Mouse (Mus musculus) left cerebral cortex, postnatal 14 days (tissue): ENCODE results near the gene Myh14. TPM values are rescaled to one million over a fixed set of nuclear protein-coding genes. Genes with fewer than 3 reads are reported as not detected.
A peak's percentile ranks its signal among the peaks of the same experiment; 100 is the strongest.

Source experiments
- DNase-seq, 2 experiments: peaks; one replicate each; pipeline ENCODE4 v3.0.0; 2021 to 2022; ENCODE audit warnings: low spot score in 2 of 2, mixed read lengths in 1 of 2
- intact Hi-C: fragments of 180-260 bp; cut with DNase I; formaldehyde crosslinking; loops from one replicate; pipeline ENCODE4 v1.15.1; 2025
- total RNA-seq, 2 experiments: library from RNA; stranded (reverse); gene quantifications; 2 replicates each; pipeline ENCODE4 v1.2.3; 2021

The Myh14 gene
- total RNA-seq, 2 experiments from 2014 or later: 8.8 to 14.5 TPM

DNA sequence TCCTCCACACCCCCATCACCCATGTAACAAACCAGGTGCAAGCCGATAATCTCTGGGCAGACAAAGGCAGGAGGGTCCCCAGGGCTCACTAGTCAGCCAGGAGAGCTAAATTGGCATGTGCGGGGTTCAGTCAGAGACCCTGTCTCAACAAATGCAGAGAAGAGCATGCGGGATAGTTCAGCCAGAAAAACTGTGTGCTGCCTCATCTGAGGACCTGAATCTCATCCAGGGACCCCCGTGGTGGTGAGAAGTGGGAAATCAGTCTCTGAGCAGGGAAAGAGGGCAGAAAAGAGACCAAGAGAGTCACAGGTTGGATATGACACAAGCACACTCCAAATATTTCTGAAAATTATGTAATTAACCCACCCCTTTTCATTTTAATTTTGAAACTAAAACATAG is 5.5 kb upstream of the Myh14 start:
- DNase-seq: no peak
- intact Hi-C loops: no loop called here

DNA sequence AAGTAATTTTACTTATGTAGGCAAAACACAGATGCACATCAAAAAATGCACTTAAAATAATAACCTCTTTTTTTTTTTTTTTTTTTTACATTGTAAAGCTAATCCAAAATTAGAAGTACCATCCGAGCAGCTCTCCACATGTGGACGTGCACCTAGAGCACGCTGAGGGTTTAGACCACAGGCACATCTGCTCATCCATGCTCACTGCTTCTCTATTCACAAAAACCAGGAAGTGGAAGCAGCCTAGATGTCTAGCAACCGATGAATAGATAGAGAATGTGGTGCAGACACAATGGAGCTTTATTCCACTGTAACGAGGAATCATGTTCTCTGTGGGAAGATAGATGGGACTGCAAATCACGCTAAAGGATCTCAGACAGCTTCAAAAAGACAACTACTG is 4.5 kb upstream of the Myh14 start:
- intact Hi-C loops: no loop called here
- no peak for DNase-seq

DNA sequence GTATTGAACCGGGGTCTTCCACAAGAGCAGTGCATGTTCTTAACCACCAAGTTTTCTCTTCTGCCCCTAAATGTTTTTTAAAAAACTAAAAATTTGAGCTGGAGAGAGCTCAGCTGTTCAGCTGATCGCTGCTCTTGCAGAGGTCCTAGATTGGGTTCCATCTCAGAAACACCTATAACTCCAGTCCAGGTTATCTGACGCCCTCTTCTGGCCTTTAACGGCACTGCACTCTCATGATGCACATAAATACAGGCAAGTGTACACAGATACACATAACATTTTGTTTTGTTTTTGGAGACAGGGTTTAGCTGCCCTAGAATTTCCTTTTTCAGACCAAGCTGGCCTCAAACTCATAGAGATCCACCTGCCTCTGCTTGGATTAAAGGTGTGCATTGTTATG is 3.9 kb upstream of the Myh14 start:
- DNase-seq: no peak
- intact Hi-C loops: no loop called here

DNA sequence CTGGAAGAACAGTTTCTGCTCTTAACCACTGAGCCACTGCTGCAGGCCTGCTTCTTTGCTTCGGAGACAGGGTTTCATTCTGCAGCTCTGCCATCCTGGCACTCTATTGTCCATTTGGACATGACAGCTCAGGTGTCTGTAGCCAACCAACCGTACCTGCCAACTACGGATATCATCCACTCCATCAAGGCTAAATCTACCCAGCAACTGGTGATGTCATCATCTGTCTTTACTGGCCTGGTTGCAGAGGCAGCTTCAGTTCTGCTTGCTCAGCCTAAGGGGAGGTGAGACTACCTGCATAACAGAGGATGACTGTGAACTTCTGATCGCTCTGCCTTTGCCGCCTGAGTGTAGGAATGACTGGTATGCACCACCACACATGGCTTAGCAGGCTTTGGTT is 1.6 kb upstream of the Myh14 start:
- intact Hi-C loops: no loop called here
- DNase-seq: peak; percentile 44 to 57

DNA sequence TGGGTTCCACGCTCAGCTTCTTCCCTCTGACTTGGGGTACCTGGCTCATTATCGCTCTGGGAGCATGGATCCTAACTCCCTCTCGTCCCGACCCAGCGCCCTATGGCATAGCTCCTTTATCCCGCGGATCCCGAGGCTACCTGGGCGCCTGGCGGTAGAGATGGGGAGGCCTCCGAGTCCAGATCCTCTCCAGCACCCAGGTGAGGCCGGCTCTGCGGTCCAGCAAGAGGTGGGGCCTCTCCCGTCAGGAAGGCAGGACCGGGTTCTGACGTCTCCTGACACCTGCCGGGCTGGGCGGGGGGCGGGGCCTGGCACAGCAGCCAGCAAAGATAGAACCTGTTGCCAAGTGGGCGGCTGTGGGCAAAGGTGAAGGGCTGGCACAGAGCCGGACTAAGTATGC is 1.5 kb downstream of the Myh14 start:
- intact Hi-C loops: loop anchor here (5.0 kb wide), 1 partner anchor 33 kb away; no protein-coding TSS in a partner anchor
- DNase-seq: no peak

DNA sequence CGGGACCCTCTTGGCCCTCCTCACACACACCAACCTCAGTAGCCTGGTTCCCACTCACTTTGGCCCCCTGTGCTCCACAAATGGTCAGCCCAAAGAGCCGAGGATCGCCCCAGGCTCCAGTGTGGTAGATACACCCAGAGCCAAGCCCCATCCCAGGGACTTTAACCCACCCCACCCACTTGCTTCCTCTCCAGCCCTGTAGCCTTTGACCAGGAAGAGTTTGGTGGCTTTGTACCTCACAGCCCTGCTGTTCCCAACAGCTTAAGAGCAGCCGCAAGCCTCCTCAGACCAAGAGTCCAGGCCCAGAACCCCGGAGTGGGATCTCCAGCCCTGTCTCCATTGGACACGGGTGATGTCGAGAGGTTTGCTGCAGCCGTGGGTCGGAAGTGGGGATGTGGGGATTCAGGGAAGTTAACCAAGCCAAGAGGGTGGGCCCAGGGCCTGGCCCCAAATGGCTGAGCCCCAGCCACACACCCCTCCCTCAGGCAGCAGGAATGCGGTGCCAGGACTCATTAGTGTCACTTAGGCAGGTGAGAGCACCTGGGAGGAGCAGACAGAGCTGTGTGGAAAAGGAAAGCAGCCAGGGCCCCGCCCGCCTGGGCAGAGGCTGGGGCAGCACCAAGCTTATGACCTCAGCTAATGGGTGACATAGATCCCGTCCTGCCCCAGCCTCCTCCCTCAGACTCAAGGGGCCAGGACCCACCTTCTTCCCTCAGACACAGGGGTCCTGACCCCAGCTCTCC is 2.5 kb downstream of the Myh14 start:
- DNase-seq: no peak
- intact Hi-C loops: loop anchor here (5.0 kb wide), 1 partner anchor 34 kb away; no protein-coding TSS in a partner anchor

DNA sequence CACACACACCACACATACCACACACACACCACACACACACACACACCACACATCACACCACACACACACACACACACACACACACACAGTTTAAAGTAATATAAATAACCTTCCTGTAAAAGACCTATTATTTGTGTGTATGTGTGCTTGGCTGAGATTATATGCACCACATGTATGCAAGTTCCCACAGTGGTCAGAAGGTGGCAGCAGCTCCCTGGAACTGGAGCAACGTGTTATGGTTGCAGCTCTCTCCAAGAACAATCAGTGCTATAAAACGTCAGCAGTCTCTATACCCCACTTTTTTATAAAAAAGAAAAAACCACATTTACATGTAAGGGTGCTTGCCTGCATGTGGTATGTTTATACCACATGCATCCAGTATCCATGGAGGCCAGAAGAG is 4.2 kb downstream of the Myh14 start:
- no peak for DNase-seq
- intact Hi-C loops: loop anchor here (5.0 kb wide), 1 partner anchor 36 kb away; no protein-coding TSS in a partner anchor

DNA sequence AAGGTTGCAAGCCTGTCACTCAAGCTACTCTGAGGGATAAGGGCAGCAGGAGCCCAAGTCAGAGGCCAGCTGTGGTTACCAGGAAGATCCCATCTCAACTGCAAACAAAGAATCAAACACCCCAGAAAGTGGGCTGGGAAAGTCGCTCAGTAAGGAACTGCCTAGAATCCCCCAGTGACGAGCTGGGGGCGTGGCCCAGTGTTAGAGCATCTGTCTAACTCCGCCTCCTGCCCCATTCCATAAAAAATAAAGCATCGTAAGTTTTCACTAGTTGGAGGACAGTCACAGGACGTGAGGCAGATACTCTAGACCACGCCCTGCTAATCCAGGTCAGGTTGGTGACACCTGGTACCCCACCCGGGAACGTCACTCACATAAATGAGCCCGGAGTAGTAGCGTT is 5.9 kb downstream of the Myh14 start:
- no peak for DNase-seq
- intact Hi-C loops: loop anchor here (5.0 kb wide), 1 partner anchor 38 kb away; no protein-coding TSS in a partner anchor

DNA sequence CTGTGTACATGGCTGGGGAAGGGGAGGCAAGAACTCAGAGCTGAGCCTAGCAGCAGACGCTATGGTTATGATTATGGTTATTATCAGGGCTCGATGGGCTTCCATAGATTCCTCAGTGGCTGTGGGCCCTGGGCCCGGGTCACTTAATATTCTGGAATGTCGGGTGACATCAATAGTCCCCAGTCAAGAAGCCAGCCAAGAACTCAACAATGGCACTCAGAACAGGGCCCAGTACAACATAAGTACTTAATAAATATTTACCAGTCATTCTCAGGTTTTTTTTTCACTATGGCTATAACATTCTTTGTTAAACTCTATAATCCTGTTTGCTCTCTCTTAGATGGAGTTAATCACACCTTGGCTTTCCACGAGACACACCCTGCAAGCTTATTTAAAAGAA is 7.1 kb downstream of the Myh14 start:
- intact Hi-C loops: no loop called here
- no peak for DNase-seq

DNA sequence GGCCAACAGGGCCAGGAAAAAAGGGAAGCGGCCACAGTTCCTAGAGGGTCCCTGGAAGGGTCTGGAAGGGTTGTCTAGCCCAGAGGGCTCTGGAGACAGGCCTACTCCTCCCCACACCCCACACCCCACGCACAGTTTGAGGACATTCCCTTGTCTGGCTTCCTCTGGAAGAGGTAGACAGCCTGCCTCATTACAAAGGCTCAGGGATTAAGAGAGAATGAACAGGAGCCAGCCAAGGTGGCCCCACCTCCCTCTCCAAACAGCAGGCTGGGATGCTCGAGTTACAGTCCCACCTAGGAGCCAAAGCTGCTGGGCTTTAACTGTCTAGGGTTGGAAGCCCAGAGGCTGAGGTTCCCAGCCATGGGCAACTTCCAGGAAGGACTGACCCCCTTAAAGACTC is 8.1 kb downstream of the Myh14 start:
- DNase-seq: no peak
- intact Hi-C loops: no loop called here

DNA sequence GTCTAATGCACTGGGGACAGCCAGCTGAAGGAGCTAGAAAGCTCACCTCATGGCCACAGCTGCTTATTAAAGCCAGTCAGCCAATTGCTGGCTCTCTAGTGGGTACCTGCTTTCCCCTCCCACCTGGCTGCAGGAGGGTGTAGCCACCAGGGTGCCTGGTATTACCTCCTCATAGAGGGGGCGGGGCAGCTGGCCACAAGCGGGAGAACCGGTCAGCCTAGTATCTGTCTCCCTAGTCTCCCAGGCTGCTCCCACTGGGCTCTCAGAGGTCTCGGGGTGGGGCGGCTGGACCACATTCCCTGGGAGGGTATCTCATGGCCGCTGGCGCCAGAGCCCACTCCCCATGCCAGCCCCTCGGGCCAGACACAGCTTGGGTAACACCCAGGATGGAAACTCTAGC is 8.5 kb downstream of the Myh14 start:
- DNase-seq: no peak
- intact Hi-C loops: no loop called here

DNA sequence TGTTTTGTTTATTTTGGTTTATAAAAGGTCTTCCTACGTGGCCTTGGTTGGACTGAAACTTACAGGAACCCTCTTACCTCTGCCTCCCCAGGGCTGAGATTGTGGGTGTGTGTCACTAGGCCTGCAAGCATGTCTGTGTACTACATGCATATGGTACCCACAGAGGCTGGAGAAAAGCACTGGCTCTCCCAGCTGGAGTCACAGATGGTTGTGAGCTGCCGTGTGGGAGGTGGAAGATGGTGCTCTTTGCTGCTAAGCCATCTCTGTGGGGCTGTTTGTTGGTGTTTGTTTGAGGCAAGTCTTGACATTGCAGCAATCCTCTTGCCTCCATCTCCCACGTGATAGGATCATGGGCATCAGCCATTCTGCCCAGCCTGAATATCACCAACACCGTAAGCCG is 9.4 kb downstream of the Myh14 start:
- intact Hi-C loops: no loop called here
- DNase-seq: peak; percentile 51 to 71

DNA sequence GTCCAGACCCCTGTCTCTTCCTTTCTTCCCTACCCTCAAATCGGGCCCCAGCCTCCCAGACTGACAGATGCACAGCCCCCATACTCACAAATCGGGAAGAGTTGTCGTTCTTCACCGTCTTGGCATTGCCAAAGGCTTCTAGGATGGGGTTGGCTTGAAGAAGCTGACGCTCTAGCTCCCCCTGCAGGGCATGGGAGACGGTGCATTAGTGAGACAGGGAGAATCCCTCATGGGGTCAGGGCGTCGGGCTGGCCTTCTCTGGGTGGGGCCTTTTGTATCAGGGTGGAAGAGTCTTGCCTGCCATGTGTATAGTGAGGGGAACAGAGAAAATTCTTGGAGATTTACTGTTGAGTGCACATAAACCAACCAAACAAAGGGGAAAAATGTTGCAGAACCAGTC is 15.1 kb downstream of the Myh14 start:
- intact Hi-C loops: no loop called here
- DNase-seq: peak; percentile 43 to 56

DNA sequence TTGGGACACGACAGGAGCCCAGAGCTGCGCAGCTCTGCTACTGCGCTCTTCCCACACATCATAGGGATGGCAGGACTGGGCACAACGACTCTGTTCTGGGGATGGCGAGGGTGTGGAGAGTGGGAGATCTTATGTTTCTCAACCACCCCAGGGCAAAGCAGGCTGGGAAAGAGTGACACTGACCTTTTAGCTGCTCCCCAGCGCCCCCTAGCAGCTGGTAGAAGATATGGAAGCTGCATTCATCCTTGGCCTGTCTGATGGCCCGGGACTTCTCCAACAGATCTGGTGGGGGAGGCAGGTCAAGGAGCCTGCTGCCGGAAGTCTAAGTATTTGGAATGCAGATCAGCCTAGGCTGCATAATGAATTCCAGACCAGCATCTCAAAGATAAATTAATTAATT is 16.9 kb downstream of the Myh14 start:
- intact Hi-C loops: loop anchor here (5.0 kb wide), 4 partner anchors 49 to 151 kb away; partner anchors contain the start of gene Mybpc2

DNA sequence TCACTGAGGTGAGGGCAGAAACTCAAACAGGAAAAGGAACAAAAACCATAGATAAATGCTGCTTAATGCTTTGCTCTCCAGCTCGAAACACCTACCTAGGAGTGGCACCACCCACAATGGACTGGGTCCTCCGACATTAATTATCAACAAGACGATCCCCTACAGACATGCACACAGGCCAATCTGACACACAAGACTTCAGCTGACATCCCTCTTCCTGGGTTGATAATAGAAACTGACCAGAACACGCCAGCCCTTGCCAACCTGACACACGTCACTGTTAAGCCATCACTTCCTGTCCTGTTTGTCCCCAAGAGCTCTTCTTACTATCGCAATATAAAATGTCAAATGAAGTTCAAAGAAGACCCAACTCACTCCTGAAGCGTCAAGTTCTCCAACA is 19.2 kb downstream of the Myh14 start:
- intact Hi-C loops: loop anchor here (5.0 kb wide), 4 partner anchors 51 to 149 kb away; partner anchors contain the start of gene Mybpc2
- DNase-seq: no peak

More for the DNA sequence above, 16.9 kb downstream of the Myh14 start:
- no peak for DNase-seq

DNA sequence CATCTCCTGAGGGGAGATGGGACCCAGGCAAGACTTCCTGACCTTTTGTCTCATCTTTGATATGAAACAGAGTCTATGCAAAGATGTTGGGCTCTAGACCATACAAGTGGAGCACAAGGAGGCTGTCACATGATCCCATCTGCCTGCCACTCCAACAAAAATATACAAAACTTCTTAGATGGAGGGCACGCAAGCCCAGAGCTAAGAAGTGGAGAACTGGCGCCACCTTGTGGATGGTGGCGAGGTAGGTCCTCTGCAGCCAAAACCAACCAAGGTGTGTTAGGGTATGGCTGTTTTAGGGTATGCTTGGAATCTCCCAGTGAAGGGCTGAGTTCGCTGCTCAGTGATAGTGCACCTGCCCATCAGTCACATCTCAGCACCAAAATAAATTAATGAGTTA is 20.7 kb downstream of the Myh14 start:
- intact Hi-C loops: loop anchor here (5.0 kb wide), 4 partner anchors 52 to 148 kb away; partner anchors contain the start of gene Mybpc2
- DNase-seq: peak; percentile 63 to 75

DNA sequence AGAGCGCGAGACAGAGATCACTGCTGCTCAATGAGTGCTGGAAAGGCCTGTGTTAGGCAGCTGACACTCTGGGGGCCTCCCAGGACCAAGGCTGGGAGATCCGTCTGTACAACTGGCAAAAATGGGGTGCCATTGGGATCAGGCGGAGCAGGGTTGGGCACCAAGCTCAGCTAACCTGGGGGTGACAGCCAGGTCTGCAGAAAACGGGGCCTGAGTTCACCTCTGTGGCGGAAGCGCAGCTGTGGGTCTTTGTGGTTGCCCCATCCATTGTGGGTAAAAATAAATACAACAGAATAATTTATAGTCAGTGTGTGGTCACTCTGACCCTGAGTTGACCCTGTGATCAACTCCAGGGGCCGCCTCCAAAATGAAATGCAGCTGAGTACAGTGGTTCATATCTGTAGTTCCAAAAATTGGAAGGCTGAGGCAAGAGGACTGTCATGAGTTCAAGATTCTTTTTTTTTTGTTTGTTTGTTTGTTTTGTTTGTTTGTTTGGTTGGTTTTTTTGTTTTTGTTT is 21.5 kb downstream of the Myh14 start:
- DNase-seq: no peak
- intact Hi-C loops: no loop called here

DNA sequence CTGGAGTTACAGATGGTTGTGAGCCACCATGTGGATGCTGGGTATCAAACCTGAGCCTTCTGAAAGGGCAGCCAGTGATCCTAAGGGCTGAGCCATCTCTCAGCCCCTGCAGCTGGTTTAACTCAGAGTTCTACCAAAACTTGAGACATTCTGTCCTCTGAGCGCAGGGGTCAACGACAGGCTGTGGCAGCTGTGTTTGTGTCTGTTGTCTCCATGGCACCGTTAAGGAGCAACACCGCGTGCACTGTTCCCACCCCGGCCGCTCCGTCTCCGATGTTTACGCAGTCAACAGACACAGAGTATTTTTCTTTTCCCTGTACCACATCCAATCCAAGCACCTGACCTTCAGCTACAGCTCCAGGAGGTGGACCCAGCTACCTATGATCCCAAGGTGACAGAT is 22.9 kb downstream of the Myh14 start:
- no peak for DNase-seq
- intact Hi-C loops: no loop called here

DNA sequence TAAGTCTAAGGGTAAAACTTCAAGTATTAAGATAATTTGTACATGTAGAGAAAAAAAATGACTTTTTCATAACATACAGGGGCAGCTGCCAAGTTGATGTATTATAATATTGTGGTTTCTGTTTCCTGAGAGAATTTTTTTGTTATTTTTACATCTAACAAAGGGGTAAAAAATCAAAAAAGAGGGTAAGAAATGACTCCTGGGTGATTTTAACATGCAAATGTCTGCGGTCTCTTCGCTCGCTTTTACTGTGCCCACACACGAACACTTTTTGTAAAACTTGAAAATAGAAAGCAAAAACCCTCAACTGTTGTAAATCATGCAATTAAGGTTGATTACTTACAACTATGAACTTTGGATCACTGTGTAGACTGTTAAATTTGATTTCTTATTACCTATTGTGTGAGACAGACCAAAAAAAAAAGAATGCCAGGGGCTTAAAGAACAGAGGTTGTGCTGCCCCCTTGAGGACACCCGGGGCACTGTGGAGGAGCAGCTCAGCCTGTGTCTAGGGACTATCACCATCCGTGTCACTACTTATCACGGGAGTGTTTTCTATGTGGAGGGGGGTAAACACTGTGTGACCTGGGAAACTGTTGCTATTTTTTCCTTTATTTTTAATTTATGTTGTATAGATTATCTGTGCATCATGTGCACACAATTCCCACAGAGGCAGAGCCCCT is 23.5 kb downstream of the Myh14 start:
- intact Hi-C loops: no loop called here
- DNase-seq: peak; percentile 82 to 88

DNA sequence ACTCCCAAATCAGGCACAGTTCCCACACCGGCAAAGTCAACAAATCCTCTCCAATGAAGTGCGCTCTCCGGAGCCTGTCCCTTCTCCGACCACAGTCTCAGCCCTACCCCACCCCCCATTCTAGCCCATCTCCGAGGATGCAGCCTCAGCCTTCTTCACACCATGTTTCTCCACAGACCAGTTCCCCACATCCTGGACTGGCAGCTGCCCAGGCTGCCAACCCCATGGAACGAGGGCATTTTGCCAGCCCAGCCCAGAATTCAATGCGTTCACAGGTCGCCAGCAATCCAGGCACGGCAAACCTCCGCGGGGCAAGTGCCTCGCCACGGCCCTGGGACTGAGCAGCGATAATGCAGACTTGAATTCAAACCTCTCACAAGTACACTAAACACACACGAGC is 24.7 kb downstream of the Myh14 start:
- intact Hi-C loops: no loop called here
- no peak for DNase-seq

DNA sequence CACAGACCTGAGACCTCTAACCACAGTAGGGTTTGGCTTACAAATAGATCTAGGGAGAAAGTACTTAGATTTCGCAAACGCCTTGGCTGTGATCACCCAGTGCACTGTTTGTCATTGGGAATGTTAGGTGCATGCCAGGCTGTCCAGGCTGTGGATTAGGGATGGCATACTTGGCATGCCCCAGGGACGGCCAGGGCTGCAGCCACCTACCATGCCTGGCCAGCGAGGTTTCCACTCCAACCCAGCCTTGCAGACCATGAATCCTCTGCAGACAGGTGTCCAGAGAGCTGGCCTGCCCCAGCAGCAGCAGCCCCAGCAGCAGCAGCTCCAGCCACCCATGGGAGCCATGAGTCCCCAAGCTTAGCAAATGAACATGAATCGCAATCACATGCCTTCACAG is 25.4 kb downstream of the Myh14 start:
- intact Hi-C loops: no loop called here
- no peak for DNase-seq
